Mouse (Mus musculus) liver, embryonic 16.5 days (tissue): ENCODE results near the gene Shb. TPM values are rescaled to one million over a fixed set of nuclear protein-coding genes. Genes with fewer than 3 reads are reported as not detected.

ENCODE experiments used
- ATAC-seq: fragments of 200-750 bp; cut with Nextera tagmentation; 2 replicates; pipeline ENCODE4 v1.8.0; 2017; ENCODE audit warnings: low read depth, mild to moderate bottlenecking, moderate number of reproducible peaks, moderate library complexity
- H3K27ac ChIP-seq: fragments of 300-500 bp; sonication (generic); 2 replicates; pipeline ENCODE4 v1.5.1; 2014; ENCODE audit warnings: mild to moderate bottlenecking, low read length
- H3K27me3 ChIP-seq: fragments of 300-500 bp; sonication (generic); 2 replicates; pipeline ENCODE4 v1.6.1; 2014; ENCODE audit warnings: low read depth, low read length, mixed read lengths; ENCODE audit not compliant: control insufficient read depth, insufficient read depth
- H3K36me3 ChIP-seq: fragments of 300-500 bp; sonication (generic); 2 replicates; pipeline ENCODE4 v1.6.1; 2014; ENCODE audit warnings: mild to moderate bottlenecking; ENCODE audit not compliant: control insufficient read depth, insufficient read depth
- H3K4me1 ChIP-seq: fragments of 300-500 bp; sonication (generic); 2 replicates; pipeline ENCODE4 v1.6.1; 2014; ENCODE audit warnings: low read depth, low read length, mixed read lengths; ENCODE audit not compliant: control insufficient read depth
- H3K4me2 ChIP-seq: fragments of 300-500 bp; sonication (generic); 2 replicates; pipeline ENCODE4 v1.6.1; 2014; ENCODE audit warnings: low read depth, low read length, mixed read lengths
- H3K4me3 ChIP-seq: fragments of 300-500 bp; sonication (generic); 2 replicates; pipeline ENCODE4 v1.5.1; 2014; ENCODE audit warnings: low read depth, mild to moderate bottlenecking, low read length
- H3K9ac ChIP-seq: fragments of 300-500 bp; sonication (generic); 2 replicates; pipeline ENCODE4 v1.6.1; 2014; ENCODE audit warnings: low read depth, low read length
- H3K9me3 ChIP-seq: fragments of 300-500 bp; sonication (generic); replicated peaks from 2 replicates; pipeline ENCODE4 v1.6.1; 2016; ENCODE audit warnings: low read length; ENCODE audit not compliant: control insufficient read depth
- WGBS: fragments of 180-500 bp; shearing (Covaris S2); extraction: QIAGEN DNeasy Blood & Tissue Kit; methylation state at CpG from one replicate; pipeline ENCODE4 v1.1.7; 2014; ENCODE audit not compliant: insufficient replicate concordance; 5-methylcytosine and 5-hydroxymethylcytosine counted together
- polyA plus RNA-seq: library from polyadenylated mRNA; unstranded; fragments of >200 nt; fragmentation: Nextera tagmentation; extraction: Ambion mirVana; gene quantifications from 2 replicates; pipeline ENCODE4 v1.2.1, GENCODE M21; 2015

Gene Shb
- polyA plus RNA-seq, 1 experiment from 2014 or later: 1.4 TPM

DNA sequence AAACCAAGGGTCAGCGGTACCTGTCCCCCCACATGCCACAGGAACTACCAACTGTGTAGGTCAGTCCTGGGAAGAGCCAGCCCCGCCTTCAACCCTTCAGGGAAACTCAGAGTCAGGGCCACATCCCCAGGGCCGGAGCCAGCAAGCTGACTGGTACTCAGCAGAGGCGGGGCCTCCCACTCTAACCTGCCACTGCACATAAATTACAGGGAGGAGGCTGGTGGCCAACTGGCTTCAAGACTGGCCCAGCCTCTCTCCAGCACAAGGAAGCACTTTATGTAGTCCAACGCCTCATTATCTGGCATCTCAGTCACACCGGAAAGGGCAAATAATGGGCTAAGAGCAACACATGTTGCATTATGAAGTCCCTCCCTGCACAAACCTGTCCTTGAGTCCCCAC, 22.1 kb downstream of the Shb start:
- Histone ChIP-seq H3K4me1 (peaks cover 63% of the 10 kb centered on the region), H3K9ac (no peak overlapping the region), H3K4me2 (no peak overlapping the region), H3K4me3 (no peak overlapping the region), H3K27me3 (no peaks in the 10 kb centered on the region), H3K36me3 (no peaks in the 10 kb centered on the region), H3K27ac (no peak overlapping the region), H3K9me3 (no peaks in the 10 kb centered on the region)
- WGBS: 52% methylated on average over 6 of the region's 6 CpGs
- no peak for ATAC-seq

DNA sequence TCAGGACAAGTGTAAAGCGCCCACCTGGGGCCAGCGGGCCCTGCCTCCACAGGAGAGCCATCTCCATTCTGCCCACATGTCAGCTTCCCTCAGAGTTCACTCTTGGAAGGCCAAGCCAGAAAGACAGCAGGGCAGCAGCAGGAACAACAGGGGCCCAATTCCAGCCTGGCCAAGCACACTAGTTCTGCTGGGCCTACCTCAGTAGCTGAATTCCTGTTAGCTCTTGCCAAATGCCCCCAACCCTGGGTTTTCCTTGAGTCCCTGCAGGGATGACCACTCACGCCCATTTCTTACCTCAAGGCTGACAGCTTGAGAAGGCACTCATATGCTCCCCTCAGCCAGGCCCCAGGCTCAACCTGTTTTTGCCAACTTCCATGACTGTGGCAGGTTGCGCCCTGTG, 22.9 kb downstream of the Shb start:
- Histone ChIP-seq H3K36me3 (no peaks in the 10 kb centered on the region), H3K4me2 (no peak overlapping the region), H3K27me3 (no peaks in the 10 kb centered on the region), H3K27ac (no peak overlapping the region), H3K4me3 (no peak overlapping the region), H3K4me1 (peaks cover 56% of the 10 kb centered on the region), H3K9ac (no peak overlapping the region), H3K9me3 (no peaks in the 10 kb centered on the region)
- ATAC-seq: no peak
- 82% methylated on average over 4 of the region's 4 CpGs for WGBS

DNA sequence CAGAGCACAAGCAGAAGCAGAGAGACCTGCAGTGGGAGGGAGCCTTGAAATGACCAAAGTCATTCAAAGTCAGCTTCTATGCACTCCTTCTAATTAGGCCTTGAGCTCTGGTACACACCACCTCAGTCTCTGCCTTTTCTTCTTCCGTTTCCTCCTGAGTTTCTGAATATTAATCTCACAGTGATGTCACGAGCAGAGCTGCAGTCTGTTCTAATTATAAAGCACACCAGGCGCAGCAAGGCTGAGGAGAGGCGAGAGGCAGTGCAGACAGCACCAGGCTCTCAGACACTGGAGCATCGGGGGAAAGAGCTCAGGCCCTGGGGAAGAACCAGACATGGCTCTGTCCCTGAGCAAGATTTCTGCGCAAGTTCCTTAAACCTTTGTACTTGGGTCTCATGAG, 23.8 kb downstream of the Shb start:
- H3K9me3 ChIP-seq: no peaks in the 10 kb centered on the region
- WGBS: 73% methylated on average over 6 of the region's 6 CpGs
- no peaks in the 10 kb centered on the region for H3K36me3 ChIP-seq
- ATAC-seq: no peak
- no peaks in the 10 kb centered on the region for H3K27me3 ChIP-seq
- no peak overlapping the region for H3K9ac ChIP-seq
- H3K27ac ChIP-seq: no peak overlapping the region
- no peak overlapping the region for H3K4me3 ChIP-seq
- peaks cover 53% of the 10 kb centered on the region for H3K4me1 ChIP-seq
- no peak overlapping the region for H3K4me2 ChIP-seq

DNA sequence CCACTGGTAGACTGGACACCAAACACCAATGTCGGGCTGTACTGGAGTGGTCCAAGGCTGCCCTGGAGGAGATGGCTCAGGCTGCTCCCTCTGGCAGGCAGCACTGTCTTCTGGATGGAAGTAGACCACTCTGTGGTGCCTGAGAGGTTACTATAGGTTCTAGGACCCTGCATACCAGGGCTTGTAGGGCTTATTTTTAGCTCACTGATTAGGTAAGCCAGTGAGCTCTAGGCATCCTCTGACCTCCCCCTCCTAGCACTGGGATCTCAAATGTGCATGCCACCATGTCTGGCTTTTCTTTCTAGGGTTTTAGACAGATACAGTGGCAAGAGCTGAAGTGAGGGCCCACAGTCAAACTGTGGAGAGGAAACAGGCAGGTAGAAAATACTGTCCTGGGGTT, 24.8 kb downstream of the Shb start:
- 84% methylated on average over 1 of the region's 1 CpGs for WGBS
- Histone ChIP-seq H3K9ac (no peak overlapping the region), H3K36me3 (no peaks in the 10 kb centered on the region), H3K4me3 (no peak overlapping the region), H3K27me3 (no peaks in the 10 kb centered on the region), H3K9me3 (no peaks in the 10 kb centered on the region), H3K4me1 (peaks cover 43% of the 10 kb centered on the region), H3K4me2 (no peak overlapping the region), H3K27ac (no peak overlapping the region)
- no peak for ATAC-seq

DNA sequence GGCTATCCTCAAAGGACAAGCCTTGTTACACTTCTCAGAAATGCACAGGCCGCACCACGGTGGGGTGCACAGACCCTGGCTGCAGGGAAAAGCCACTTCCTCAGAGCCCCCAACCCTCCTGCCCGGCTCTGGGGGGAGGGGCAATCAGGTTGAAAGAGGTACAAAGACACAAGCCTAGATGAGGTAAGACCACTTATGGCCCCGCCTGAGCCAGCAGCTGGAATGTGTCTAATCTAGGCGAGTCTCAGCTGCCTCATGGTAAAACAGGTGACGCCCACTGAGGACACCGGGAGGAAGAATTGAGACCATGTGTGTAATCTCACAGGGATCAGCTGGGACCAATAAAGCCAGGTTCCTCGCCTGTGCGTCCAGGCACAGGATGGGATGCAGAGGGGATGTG, 25.2 kb downstream of the Shb start:
- H3K27me3 ChIP-seq: no peaks in the 10 kb centered on the region
- H3K27ac ChIP-seq: no peak overlapping the region
- WGBS: 61% methylated on average over 9 of the region's 9 CpGs
- no peak overlapping the region for H3K4me2 ChIP-seq
- no peak overlapping the region for H3K9ac ChIP-seq
- no peak overlapping the region for H3K4me3 ChIP-seq
- H3K36me3 ChIP-seq: no peaks in the 10 kb centered on the region
- no peak for ATAC-seq
- H3K4me1 ChIP-seq: peaks cover 43% of the 10 kb centered on the region
- H3K9me3 ChIP-seq: no peaks in the 10 kb centered on the region

DNA sequence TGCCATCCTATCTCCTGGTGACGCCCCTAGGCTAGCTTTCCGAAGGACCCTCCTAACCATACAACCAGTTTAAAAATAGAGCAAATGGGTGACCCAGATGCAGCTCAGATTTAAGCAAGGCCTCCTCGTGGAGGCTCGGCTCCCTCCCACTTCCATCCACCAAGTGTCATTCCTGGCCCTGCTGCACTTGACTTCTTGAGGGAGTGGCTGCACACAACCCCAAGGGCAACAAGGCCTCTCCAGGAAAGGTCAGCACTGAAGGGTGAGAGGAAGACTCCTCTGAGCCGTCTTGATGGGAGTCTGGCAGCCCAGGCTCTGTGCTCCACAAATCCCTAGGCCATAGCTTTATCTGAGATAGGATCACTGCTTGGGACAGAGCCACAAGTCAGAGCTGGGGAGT, 25.7 kb downstream of the Shb start:
- no peak overlapping the region for H3K9ac ChIP-seq
- H3K27me3 ChIP-seq: no peaks in the 10 kb centered on the region
- H3K4me3 ChIP-seq: no peak overlapping the region
- no peak overlapping the region for H3K4me2 ChIP-seq
- no peaks in the 10 kb centered on the region for H3K36me3 ChIP-seq
- no peak overlapping the region for H3K27ac ChIP-seq
- H3K9me3 ChIP-seq: no peaks in the 10 kb centered on the region
- 79% methylated on average over 5 of the region's 5 CpGs for WGBS
- ATAC-seq: no peak
- H3K4me1 ChIP-seq: peaks cover 43% of the 10 kb centered on the region

DNA sequence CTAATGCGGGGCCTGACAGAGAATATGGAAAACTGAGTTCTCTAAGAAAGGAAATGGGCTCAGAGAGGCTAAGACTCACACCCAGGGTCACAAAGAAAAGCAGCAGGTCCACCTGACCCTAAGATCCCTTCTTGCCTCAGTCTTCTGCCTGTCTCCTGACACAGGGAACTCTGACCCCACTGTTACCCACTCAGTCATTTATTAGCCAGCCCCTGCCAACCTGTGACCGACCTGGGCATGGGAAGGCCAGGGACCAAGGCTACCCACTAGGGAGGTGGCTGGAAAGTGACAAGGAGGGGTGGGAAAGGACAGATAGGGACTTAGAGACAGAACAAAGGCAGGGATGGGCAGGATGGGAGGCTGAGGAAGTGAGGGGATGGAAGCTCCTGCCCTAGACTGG, 26.6 kb downstream of the Shb start:
- Histone ChIP-seq H3K27ac (no peak overlapping the region), H3K27me3 (no peaks in the 10 kb centered on the region), H3K9me3 (no peaks in the 10 kb centered on the region), H3K36me3 (no peaks in the 10 kb centered on the region), H3K4me3 (no peak overlapping the region), H3K9ac (no peak overlapping the region), H3K4me1 (peaks cover 44% of the 10 kb centered on the region), H3K4me2 (no peak overlapping the region)
- WGBS: 90% methylated on average over 2 of the region's 2 CpGs
- no peak for ATAC-seq

DNA sequence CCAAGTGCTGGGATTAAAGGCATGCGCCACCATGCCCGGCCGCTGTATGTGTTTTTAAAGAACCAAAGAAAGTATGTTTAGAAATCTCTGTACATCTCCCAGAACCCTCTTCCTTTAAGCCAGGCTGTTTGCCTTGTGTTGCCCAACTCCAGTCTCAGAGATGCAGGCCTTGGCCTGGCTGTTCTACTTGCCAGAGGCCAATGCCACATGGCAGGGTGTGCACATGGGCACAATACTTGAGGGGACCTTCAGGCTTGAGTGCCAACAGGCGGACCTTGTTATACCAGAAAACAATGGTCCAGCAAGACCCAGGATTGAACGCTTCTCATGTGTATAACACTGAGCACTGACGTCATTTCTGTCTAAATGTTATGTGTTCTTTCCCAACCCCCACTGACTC, 27.1 kb downstream of the Shb start:
- no peaks in the 10 kb centered on the region for H3K36me3 ChIP-seq
- no peaks in the 10 kb centered on the region for H3K27me3 ChIP-seq
- peaks cover 44% of the 10 kb centered on the region for H3K4me1 ChIP-seq
- no peak overlapping the region for H3K4me3 ChIP-seq
- H3K27ac ChIP-seq: no peak overlapping the region
- H3K4me2 ChIP-seq: no peak overlapping the region
- H3K9ac ChIP-seq: no peak overlapping the region
- H3K9me3 ChIP-seq: no peaks in the 10 kb centered on the region
- ATAC-seq: no peak
- WGBS: 86% methylated on average over 6 of the region's 6 CpGs

DNA sequence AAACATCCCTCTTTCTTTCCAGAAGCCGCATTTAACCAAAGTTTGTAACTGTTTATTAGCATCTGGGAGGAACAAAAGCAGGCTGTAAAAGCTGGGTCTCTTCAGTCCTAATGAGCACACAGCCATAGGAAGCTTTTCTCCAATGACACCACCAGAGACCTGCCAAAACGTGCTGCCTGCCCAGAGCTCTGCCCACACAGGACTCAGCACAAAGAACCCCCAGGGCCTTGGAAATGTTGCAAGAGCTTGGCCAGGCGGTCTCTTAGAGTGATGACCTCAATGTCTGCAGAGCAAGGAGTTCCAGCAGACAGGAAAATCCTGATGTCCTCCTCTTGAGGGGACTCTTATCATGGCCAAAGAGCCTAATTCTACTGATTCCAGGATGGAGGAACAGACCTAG, 28.5 kb downstream of the Shb start:
- no peak overlapping the region for H3K4me3 ChIP-seq
- H3K9me3 ChIP-seq: no peaks in the 10 kb centered on the region
- no peak for ATAC-seq
- no peaks in the 10 kb centered on the region for H3K36me3 ChIP-seq
- no peak overlapping the region for H3K27ac ChIP-seq
- H3K4me2 ChIP-seq: no peak overlapping the region
- H3K4me1 ChIP-seq: peaks cover 36% of the 10 kb centered on the region
- no peak overlapping the region for H3K9ac ChIP-seq
- H3K27me3 ChIP-seq: no peaks in the 10 kb centered on the region
- WGBS: 54% methylated on average over 3 of the region's 3 CpGs

DNA sequence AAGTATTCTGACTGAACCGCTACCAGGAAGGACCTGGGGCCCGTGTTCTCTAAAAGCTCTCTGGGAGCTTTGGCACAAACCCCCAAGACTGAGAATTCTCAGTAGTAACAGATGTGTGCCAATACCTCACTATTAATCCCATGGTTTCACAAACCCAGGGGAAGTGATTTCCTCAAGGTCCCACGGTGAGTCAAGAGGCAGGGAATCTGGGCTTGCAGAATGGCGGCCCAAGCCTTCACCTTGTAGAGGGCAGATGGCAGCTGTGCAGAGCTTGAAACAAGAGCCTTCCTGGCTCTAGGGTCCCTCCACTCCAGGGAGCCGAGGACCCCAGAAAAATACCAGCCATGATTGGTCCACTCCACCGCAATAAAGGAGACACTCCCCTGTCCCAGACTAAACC, 28.9 kb downstream of the Shb start:
- H3K4me2 ChIP-seq: no peak overlapping the region
- ATAC-seq: no peak
- peaks cover 35% of the 10 kb centered on the region for H3K4me1 ChIP-seq
- H3K27ac ChIP-seq: no peak overlapping the region
- no peaks in the 10 kb centered on the region for H3K36me3 ChIP-seq
- WGBS: 79% methylated on average over 6 of the region's 6 CpGs
- H3K4me3 ChIP-seq: no peak overlapping the region
- H3K9me3 ChIP-seq: no peaks in the 10 kb centered on the region
- H3K27me3 ChIP-seq: no peaks in the 10 kb centered on the region
- H3K9ac ChIP-seq: no peak overlapping the region
